Mouse (Mus musculus) hindlimb bud, embryonic 11.5 days (tissue): ENCODE data around the gene Slc7a8.
"Not testable (repeated sequence)": the region's sequence is repeated elsewhere in the genome, so short reads cannot be mapped to it uniquely, and the experiment has no call there.

Experiments used
- DNase-seq: peaks from one replicate; pipeline ENCODE4 v3.0.0-alpha.2; 2012; ENCODE audit warnings: low read depth, low spot score; ENCODE audit errors: extremely low spot score

Gene Slc7a8

DNA sequence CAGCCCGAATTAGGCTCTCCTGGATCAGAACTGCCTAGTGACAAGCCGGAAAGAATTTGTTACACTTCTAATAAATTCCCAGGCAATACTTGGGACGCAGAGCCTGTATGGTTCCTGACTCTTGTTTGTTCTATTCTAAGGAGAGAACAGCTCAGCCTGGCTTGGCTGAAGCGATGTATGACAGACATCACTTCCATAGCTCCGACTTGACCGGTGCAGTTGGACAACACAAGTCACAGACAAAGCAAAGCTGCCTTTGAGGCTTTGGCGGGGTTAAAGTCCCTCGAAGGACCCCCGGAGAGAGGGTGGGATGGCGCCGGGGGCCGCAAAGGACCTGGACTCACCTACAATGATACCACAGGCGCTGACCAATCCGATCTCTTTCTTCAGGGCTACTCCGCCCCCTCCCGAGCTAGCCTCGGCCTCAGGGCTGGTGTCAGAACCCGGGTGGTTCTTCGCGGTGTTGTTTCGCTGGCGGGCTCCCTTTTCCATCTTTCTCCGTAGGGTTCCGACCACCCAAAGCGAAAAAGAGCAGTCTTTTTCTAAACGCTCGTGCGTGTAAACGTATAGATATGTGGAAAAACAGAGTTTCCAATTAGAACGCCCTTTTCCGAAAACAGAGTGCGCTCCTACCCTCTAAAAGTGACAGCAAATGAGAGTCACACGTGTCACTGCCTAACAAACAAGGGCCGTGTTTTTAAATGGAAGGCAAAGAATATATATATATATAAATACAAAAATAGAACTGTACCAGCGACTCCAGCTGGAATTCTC is 723 bp downstream of the Slc7a8 start:
- DNase-seq = no peak

DNA sequence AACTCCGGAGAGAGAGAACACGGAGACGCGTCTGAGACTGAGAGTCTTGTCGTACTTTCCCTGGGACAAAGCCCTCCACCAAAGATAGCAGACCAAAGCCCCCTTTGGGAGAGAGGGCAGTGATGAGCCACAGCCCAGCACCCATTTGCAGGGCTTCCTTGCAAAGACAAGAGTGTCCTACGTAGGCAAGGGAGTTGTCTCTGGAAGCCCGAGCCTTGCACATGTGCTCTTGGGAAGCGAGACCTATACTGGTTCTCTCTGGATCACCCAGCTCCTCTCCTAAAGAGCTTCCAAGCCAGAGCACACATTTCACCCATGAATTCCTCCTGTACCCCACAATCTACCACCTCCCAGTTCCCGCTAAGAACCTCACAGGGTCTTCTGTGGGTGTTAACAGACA is 1.7 kb downstream of the Slc7a8 start:
- DNase-seq = no peak

DNA sequence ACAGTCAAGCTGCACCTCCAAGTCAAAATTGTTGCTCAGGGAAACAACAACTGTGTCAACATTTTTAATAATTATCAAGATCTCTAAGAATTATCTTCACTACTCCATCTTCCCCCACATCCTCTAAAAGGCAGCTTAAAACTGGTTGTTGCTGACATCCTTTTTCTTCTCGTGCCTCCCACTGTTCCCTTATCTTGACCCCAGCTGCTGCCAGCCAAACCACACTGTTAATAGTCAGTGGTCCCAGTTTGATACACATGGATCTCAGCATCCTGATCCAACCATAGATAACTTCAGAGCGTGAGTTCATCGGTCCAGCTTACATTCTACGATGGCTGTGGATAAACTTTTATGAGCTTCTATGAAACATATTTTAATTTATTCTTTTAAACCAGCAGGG is 3.9 kb downstream of the Slc7a8 start:
- DNase-seq = no peak

- DNase-seq = no peak
Observed at GRCm38 (mm10) chr14:54776768-54777167, 5.0 kb downstream of the Slc7a8 start.

DNA sequence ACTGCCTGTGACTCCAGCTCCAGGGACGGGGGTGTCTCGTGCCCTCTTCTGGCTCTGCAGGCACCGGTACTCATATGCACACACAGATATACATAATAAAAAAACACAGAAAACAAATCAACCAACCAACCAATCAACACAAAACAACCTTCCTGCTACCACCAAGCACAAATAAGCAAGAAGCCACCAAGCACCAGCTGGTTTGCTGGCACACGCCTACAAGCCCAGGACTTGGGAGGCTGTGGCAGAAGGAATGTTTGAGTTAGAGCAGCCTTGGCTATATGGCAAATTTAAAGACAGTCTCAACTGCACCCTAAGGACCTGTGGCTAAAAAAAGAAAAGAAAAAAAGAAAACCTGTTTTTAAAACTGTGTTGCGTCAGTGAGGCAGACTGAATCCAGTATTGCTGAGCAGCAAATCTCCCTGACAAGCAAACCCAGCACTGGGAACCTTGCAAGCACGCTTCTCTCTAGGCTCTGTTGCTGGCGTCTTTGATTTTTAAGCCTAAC is 6.2 kb downstream of the Slc7a8 start:
- DNase-seq = no peak

DNA sequence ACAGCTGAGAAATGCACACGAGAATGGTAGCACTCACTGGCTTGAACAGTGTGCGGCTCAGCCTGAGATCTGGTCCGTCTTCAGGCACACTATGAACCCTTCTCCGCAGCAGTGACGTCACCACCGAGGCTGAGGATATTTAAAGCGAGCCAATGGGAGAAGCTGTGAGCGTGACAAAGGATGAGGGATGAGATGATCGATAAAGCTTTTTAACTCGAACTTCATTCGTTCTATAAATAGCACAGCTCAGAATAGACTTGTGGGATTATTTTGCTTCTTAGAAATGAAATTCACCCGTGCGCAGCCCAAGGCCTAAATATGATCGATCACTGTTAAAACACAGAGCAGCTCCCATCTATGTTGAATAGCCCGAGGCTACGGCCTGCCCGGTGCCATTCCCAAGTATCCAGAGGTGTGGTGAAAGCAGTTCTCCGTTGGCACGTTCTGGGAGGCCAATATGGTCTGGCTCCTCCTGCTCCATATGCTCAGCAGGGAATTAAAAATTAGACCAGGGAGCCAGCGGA is 9.4 kb downstream of the Slc7a8 start:
- no peak for DNase-seq

DNA sequence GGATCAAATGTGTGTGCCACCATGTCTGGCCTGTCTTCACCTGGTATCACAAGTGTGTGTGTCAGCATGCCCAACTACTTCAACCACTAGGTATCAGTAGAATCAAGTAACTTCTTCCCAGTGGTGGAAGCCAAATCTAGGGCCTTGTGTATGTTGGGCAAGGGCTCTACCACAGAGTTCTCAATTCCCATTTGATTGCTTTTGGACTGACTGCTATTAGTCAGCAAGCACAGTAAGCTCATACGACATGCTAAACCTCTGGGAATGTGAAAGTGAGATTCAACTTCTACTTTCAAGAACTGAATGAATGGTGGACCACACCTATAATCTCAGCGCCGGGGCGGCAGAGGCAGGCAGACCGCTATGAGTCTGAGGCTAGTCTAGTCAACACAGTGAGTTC is 11.4 kb downstream of the Slc7a8 start:
- DNase-seq = no peak

- no peak for DNase-seq
Observed at GRCm38 (mm10) chr14:54769068-54769425, 12.7 kb downstream of the Slc7a8 start.

GRCm38 (mm10) chr14:54768314-54769067 is 13.3 kb downstream of the Slc7a8 start:
- no peak for DNase-seq

GRCm38 (mm10) chr14:54766937-54767336 is 14.8 kb downstream of the Slc7a8 start:
- DNase-seq = not testable (repeated sequence)

DNA sequence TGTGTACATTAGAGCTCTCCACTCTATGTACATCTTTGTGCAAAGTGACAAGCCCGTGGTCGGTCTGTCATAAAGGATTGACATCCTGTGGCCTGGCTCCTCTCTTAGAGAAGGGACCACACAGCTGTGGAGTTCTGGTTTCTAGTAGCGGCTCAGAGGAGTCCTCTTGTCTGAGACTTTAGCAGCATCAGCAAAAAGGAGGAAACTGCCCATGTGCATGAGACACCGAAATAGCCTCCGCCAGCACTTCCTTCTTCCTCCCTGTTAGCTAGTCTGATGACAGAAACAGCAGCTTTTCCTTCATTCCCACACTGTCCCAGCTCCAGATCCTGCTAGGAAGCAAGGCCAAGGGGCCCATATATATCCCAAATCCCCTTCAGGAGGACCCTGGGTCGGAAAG is 25.4 kb downstream of the Slc7a8 start:
- no peak for DNase-seq

DNA sequence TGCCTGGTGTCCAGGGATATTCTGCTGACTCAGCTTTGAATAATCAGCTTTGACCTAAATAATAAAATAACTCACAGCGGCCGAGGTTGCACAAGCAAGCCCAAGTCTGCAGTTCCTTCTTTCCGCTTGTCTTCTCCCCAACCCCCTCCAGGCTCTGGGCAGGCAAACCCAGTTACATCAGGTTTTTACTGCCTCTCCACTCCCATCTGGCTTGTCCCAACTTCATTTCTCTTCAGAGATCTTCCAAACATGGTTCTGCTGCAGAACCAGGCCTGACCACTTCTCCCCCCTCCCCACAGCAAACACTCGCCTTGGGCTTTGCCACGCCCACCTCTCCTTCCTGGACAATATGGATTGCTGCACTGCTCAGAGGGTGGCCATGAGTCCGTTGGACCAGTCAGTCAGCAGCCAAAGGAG is 27.1 kb downstream of the Slc7a8 start:
- DNase-seq = no peak

- DNase-seq = no peak
Observed at GRCm38 (mm10) chr14:54753986-54754601, 27.7 kb downstream of the Slc7a8 start.

DNA sequence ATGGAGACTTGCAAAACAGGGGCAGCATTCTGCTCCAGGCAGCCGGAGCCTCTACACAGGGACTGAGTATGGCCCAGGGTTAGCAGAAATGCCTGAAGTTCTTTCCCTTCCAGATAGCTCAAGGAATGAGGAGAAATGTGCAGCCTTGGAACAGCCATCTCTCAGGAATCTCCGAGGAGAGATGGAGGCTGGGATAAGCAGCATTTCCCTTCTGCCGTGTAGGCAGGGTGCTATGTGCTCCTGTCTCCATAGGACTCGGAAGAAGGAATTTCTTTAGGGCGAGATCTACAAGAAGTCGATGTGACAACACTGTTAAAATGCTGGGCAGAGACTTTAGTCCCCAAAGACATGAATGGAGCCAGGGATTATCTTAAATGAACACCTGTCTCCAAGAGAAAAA is 28.8 kb downstream of the Slc7a8 start:
- DNase-seq = no peak

DNA sequence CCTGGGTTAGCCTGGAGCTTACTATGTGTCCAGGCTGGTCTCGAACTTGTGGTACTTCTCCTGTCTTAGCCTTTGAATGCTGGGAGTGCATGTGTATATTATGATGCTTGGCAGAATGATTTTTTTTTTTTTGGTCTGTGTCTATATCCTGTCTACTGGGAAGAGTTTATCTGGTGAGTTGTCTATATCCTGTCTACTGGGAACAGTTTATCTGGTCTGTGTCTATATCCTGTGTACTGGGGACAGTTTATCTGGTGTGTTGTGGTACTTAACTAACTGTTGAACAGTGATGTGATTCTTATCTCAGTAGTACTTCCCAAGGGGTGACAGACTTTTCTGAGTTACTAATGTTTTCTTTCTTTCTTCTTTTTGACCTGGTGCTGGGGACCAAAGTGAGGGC is 30.0 kb downstream of the Slc7a8 start:
- DNase-seq = no peak

DNA sequence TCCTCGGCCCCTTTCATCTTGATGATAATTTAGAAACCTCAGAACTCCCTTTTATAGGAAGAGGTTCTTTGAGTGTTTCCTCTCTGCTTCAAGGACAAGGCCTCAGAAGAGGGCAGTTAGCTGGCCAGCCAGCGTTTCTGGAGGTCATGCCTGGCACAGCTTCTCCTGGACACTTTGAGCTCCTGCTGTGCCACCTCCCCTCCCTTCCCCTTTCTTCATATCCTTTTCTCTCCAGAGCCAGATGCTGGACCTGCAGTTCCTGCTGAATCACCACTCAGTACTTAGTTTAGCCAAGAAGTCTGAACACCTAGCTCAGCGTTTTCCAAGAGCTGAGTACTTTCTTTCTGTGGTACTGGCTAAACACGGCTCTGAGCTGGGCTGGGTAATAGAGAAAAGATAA is 32.5 kb downstream of the Slc7a8 start:
- no peak for DNase-seq

- DNase-seq = no peak
Observed at GRCm38 (mm10) chr14:54747942-54748917, 33.5 kb downstream of the Slc7a8 start.

DNA sequence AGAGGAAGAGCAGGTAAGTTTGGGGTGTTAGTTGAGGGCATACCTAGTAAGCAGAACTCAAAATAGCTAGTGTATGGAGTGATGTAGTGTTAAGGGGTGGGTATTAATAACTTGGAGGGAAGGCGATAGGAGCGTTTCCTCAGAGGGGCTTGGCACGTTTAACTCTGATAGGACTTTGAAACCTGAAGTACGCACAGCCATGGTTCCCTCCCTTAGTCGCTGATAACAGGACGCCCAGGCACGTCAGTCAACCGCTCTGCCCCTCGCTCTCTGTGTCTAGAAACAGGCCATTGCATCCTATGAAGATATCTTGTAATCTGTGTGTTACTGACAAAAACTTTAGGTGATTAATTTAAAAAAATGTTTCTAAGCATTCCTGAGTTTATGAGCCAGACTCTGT is 35.7 kb downstream of the Slc7a8 start:
- DNase-seq = no peak

DNA sequence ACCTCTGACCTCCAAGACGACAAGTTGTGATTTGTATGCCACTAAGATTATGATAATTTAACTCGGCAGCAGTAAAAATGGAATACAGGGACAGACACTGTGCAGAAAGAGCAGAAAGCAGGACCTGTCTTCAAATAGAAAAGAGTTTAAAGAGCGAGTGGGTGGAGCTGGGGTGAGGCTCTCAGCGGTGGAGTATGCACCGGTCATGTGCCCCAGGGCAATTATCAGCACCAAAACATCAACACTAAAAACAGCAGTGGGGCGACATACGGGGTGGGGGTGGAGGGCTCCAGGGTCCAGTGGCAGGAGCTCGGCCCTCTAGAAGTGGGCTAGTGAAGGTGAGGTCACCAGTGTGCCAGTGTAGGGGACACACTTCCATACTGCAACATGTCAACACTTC is 37.3 kb downstream of the Slc7a8 start:
- no peak for DNase-seq

- no peak for DNase-seq
Observed at GRCm38 (mm10) chr14:54742375-54742774, 39.4 kb downstream of the Slc7a8 start.

DNA sequence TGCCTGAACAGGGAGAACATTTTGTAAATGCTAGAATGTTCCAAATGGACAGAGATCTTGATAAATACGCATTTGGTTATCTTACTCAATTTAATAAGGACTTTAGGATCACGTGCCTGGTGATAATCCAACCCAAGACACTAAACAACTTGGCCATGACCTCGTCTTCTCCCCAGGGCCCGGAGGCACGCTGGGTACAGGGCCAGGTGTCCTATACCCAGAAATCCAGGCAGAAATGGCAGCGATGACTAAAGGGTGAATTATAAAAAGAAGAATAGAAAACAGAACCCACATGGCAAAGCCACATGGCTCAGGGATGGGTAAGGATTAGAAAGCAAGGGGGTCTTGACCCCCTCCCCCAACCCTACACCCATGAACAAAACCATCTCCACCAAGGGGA is 40.0 kb downstream of the Slc7a8 start:
- no peak for DNase-seq
